Mouse (Mus musculus) c-Kit-positive CD71-positive TER-119-negative erythroid progenitor cells, embryonic 14.5 days (primary cell): ENCODE measurements at regions not wholly inside any gene's neighbourhood (a gene's known extent, or its start where the extent isn't known, plus 50 kb on each side); places are given as distances from the start of the nearest gene placed in this dataset.

Experiments
- DNase-seq: peaks from one replicate; pipeline ENCODE4 v3.0.0-alpha.2; 2013; ENCODE audit warnings: low read depth

GRCm38 (mm10) chr5:64462411-64462810 lies 306.3 kb downstream of the Tbc1d1 start:
- DNase-seq, result no peak

GRCm38 (mm10) chr5:64463570-64463969 lies 307.5 kb downstream of the Tbc1d1 start:
- DNase-seq, result no peak

GRCm38 (mm10) chr5:64466320-64466719 lies 310.2 kb downstream of the Tbc1d1 start:
- no peak for DNase-seq

GRCm38 (mm10) chr5:64467856-64468255 lies 311.8 kb downstream of the Tbc1d1 start:
- no peak for DNase-seq

- DNase-seq, result no peak
These were observed 312.2 kb downstream of the Tbc1d1 start for GRCm38 (mm10) chr5:64468307-64468706.

DNA sequence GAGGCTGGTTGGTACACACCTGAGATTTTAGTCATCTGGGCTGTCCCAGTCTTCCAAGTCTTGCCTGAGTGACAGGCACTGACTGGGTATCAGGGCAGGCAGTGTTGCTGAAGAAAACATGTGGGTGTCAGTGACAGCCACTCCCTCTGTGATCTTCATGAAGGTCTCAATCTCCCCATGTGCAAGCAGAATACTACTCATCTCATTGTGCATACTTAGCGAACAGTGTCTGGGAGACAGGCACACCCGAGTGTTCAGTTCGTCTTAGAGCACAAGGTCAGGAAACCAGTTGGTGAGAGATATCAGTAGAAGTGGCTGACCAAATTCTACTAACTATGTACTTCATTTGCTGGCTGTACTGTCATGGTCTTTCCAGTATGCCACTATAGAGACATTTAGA lies 315.9 kb downstream of the Tbc1d1 start:
- DNase-seq, result no peak

DNA sequence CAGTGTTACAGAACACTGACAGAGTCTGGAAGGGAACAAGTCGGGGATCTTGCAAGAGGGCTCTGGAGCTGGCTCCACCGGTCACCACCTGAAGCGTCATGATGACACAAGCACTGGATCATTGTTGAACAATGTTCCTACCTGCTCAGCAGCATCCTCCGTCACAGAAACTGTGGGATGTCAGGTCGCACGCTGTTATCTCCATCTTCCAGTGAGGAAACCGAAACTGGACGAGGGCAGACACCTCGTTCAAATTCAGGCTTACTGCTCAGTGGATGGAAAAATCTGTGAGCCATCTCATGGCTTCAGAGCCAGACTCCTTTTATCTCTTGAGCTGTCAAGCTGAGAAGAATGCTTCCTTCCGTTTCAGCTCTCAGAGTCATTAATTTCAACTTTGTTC lies 316.3 kb downstream of the Tbc1d1 start:
- DNase-seq, result no peak

- no peak for DNase-seq
These were observed 318.8 kb downstream of the Tbc1d1 start for GRCm38 (mm10) chr5:64474868-64475267.

DNA sequence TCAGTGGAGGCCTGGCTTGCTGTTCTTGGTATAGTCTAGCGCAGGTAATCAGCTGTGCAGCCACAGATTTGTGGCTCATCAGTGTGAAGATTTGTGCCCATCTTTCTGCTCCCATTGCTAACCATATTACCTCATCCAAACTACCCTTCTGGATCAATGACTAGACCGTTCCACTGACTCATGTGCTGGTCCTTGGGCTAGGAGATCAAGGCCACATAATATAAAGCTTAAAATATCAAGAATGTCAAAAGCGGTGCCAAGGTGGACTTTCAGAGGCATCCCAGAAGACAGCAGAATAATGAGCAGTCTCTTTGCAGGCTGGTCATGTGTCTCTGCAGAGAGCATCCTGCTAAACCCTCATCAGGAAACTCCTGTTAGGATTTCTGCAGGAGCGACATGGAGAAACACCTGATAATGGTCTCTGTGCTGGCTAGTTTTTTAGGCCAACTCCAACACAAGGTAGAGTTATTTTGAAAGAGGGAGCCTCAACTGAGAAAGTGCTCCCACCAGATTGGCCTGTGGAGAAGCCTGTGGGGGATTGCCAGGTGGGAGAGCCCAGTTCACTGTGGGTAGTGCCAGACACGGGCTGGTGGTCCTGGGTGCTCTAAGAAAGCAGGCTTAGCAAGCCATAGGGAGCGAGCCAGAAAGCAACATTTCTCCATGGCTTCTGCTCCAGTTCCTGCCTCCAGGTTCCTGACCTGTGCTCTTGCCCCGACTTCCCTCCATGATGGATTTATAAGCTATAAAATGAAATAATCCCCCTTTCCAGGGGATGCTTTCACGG lies 319.8 kb downstream of the Tbc1d1 start:
- no peak for DNase-seq

DNA sequence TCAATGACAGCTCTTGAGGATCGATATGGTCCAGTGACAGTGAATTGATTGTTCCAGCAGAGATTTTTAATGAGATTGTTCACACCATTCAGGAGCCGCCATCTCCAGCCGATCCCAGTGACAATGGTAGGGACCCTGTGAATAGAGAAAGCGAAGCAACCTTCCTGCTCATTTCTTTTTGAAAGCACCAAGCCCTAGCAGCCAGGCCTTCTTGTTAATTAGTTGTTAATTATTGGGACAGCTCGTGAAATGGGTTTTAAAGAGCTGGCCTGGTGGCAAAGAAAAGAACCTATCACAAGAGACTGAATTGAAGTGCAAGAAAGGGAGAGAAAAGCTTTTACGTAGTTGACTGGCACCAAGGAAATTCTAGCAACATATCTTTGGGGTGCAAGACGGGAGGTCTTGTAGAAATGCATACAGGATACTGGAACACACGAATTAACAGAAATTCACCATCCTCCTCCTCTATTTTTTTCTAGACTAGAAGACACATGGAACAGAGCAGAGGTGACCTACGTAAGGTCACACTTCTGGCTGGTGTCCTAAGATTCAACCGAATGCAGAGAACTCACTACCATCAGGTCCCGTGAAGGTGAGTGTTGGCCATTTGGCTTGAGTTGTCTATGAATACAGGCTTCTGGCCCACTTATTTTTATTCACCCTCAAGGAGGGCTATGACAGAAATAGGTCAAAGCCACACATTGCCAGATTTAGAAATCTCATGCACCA lies 320.7 kb downstream of the Tbc1d1 start:
- DNase-seq, result no peak

- no peak for DNase-seq
These were observed 322.0 kb downstream of the Tbc1d1 start for GRCm38 (mm10) chr5:64478143-64478542.

GRCm38 (mm10) chr5:64478599-64479214 lies 322.6 kb downstream of the Tbc1d1 start:
- no peak for DNase-seq

- DNase-seq, result no peak
These were observed 323.2 kb downstream of the Tbc1d1 start for GRCm38 (mm10) chr5:64479315-64479714.

- DNase-seq, result no peak
These were observed 318.1 kb upstream of the Klf3 start for GRCm38 (mm10) chr5:64485043-64485442.

- DNase-seq, result no peak
These were observed 317.3 kb upstream of the Klf3 start for GRCm38 (mm10) chr5:64485856-64486255.

DNA sequence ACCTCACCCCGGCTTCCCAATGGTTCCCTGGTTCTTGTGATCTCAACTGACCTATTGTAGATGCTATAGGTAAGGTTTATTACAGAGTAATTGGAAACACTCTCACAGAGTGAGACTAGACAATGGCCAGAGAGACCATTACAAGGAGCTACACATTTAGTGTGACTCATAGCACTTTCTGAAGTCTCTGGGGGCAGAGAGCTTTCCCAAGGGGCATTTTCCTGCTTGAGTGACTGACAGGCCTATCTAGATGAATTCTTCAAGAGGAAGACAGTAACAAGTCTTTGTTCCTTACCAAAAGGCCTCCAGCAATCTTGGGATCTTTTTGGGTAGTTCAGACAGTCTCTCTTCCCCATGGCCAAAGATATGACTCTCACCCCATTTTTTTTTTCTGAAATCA lies 316.4 kb upstream of the Klf3 start:
- no peak for DNase-seq

DNA sequence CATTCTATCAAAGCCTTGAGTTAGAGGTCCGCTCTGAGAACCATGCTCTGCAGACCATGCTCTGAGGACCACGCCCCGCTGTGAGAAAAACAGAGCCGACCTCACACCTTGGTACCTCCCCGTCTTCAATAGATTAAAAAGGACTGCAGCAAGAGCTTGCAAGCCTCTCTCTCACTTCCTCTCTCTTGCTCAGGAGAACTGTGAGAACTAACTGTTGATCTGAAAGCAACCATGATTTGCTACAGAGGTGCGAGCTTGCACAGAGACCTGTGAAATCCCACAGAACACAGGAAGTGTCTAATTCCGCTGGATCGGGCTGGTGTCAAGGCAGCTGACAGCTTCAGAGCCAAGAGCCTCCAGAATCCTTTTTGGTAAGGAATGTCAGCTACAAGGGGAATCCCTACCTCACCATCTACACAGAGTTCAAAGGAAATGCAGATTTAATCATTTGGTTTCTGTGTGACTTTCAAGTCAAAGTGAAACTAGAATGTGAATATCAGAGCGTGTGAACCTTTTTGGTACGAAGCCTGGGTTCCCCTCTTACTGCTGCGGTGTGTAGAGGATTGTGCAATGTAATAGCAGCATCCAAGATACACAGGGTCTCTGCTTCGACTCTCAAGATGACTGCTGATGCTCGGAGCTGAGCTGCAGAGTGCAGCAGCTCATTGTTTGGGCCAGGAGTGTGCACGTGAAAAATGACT lies 315.3 kb upstream of the Klf3 start:
- DNase-seq, result no peak

DNA sequence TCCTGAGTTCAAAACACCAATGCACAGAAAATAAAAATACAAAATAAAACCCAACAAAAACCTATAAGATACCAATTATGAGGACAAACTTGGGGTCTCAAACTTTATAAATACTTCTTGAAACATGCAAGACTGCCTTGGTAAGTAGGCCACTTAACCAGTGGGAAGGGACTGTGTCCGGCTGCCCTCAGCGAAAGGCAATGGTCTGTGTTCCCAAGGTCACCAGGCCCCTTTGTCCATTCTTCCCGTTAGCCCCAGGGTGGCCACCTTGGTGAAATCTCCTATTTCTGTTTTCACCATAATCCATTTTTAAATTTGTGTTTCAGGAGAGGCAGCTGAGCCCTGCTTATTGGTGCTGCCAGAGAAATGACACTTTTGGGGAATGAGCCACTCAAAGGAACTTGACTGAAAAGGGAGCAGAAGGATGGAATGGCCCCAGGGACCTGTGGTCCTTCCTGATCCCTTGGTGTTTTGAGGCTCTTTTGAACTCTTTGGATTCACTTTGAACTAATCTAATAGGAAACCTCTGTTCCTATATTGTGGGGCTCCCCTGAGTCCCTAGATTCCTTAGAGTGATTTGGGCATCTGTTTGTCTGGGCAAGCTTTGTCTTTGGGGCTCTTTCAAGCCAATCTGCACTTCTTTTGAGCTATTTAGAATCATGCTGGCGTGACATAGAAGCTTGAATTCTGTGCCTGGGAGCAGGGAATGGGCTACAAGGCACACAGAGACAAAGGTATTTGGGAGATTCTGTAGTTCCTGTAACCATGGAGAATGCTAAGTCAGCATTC lies 313.3 kb upstream of the Klf3 start:
- DNase-seq, result no peak

DNA sequence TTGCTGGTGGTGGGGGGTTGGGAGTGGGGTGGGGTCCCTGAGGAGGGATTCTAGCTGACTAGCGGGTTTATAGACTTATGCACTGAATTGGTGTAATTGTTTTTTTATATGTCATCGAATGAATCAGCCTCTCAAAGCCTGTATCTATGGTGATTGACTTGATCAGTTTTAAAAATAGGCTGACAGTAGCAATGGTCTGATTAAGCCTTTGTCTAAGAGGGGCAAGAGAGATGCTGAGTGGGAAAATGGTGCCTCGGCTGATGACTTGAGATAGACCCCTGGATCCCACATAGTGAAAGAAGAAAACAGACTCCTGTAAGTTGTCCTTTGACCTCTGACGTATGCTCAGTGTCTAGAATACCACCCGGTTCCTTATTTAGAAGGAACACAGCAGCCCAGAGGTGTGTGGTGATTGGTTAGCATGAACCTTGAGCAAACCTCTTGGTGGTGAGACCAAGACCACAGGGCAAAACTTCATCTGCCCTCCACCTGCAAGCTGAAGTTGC lies 312.7 kb upstream of the Klf3 start:
- DNase-seq, result no peak

- DNase-seq, result no peak
These were observed 308.8 kb upstream of the Klf3 start for GRCm38 (mm10) chr5:64494429-64494828.

- DNase-seq, result no peak
These were observed 306.3 kb upstream of the Klf3 start for GRCm38 (mm10) chr5:64496853-64497252.
